Mouse (Mus musculus) adrenal gland, adult 8-10 months (tissue): ENCODE measurements around the gene Plpp3. TPM values are rescaled to one million over a fixed set of nuclear protein-coding genes. Genes with fewer than 3 reads are reported as not detected.
A peak's percentile ranks its signal among the peaks of the same experiment; 100 is the strongest.

ENCODE experiments used
- DNase-seq: peaks from one replicate; pipeline ENCODE4 v3.0.0; 2022
- total RNA-seq, 4 experiments: library from RNA; stranded (reverse); gene quantifications; 2 replicates each; pipeline ENCODE4 v1.2.4; 2022

Plpp3 gene
- total RNA-seq, 4 experiments from 2014 or later = 211 to 349 (median 255) TPM

GRCm38 (mm10) chr4:105191550-105191949 is 34.4 kb downstream of the Plpp3 start:
- no peak for DNase-seq

DNA sequence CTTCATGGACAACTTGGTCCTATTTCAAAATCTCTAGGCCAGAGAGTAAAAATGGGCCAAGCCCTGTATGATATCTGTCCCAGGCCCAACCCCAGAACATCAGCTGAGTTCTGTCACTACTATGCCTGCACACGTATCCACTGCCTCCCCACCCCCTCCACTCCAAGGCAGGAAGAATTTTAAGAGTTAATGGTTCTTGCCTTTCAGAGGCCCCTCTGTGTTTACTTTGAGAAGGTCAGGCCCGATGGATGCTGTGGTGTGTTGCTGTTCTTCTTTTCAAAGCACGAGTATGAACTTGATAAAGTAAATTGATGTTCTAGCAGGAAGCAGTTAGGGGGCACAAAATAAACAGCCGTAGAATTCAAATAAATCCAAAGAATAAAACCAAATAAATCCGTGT is 35.5 kb downstream of the Plpp3 start:
- DNase-seq = no peak

DNA sequence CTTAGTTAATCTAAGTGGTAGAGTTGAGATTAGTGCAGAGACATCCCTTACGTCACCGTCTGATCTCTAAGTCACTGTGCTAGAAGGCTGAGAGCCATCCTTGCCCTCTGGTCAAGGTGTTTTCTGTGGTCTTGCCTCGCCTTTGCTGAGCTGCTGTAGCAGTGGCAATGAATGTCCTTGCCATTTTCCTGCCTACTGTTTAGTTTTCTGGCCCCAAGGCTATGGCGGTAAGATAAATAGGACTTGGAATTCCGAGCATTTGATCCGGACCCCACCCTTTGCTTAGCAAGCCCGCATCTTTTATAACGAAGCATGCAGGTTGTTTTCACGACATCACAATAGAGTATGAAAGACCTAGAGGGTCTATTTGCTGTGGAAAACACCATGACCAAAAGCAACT is 38.1 kb downstream of the Plpp3 start:
- DNase-seq = no peak

- DNase-seq = no peak
These were observed 39.0 kb downstream of the Plpp3 start for GRCm38 (mm10) chr4:105196099-105196498.

DNA sequence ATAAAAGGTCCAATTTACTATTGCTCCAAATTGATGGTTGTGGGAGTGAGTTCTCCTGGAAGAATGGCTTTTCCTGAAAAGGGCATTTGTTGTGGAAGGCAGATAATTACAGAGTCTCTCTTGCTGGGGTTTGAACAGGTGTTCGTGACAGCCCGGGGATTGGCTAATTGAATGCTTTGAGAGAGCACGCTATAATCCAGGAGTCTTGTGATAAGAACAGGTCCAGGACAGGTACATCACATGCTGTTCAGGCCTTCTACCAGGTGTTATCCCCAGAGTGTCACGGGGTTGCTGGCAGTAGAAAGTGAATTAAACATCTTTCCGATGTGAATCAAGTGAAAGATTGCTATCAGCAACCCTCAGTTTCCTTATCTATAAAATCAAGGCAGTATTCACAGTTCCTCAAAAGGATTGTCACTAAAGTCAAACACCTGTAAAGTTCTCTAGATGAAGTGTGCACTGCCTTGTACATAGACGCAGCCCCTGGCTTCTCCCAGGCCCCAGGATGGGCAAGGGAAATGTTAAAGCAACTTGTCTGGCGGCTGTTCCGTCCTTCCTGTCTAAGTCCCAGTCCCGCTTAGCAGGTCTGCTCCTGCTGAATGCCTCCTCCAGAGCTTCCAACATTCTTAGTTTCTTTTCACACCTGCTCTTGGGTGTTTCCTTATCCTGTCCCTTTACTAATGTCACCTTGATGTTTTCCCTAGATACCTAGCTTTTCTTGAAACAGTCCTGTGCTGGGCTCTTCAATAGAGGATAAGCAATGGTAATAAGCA is 40.0 kb downstream of the Plpp3 start:
- no peak for DNase-seq

GRCm38 (mm10) chr4:105198696-105199095 is 41.5 kb downstream of the Plpp3 start:
- DNase-seq = peak; percentile 86

GRCm38 (mm10) chr4:105199345-105199744 is 42.2 kb downstream of the Plpp3 start:
- no peak for DNase-seq

DNA sequence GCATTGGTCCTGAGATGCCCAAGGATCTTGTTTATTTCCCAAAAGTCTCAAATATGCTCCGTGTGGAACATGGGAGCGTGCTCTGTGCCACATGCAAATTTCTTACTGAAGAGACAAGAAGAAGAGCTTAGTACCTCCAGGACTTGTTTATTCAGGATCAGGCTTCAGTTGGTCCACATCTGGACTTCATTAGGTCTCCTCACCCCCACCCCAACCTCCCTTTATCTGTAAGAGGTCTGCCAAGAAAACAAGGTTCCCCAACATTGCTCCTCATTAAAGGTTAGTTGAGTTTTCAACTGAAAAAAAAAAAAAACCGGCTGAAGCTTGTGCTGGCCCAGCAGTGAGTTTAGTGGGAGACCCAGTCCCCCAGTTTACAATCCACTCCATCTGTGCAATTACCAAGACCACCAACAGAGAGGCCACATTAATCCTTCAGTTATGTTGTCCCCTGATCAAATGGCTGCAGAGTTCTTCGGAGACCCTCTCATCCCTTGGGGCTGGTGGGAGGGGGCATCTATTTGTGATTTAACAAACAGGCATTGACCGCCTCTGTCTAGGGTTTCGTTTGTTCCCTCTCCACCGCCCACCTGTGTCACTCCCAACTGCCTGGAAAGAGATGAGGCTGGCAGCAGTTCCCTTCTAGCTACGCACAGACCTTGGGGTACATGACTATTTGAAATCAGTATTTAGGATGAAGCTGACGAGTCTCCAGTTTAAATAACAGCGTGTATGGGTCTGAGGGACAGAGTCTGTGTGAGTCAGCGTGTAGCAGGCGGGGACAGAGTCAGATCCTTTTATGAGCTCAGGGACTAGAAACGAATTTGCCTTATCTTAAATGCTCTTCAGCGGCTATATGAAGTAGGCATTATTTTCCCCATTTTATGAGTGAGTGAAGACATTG is 43.7 kb downstream of the Plpp3 start:
- DNase-seq = no peak

- DNase-seq = no peak
These were observed 45.3 kb downstream of the Plpp3 start for GRCm38 (mm10) chr4:105202439-105202838.

- DNase-seq = no peak
These were observed 46.2 kb downstream of the Plpp3 start for GRCm38 (mm10) chr4:105203303-105203761.

GRCm38 (mm10) chr4:105204071-105204470 is 46.9 kb downstream of the Plpp3 start:
- no peak for DNase-seq

GRCm38 (mm10) chr4:105205045-105205851 is 48.1 kb downstream of the Plpp3 start:
- peak; percentile 63 for DNase-seq

GRCm38 (mm10) chr4:105206102-105206501 is 49.0 kb downstream of the Plpp3 start:
- no peak for DNase-seq

DNA sequence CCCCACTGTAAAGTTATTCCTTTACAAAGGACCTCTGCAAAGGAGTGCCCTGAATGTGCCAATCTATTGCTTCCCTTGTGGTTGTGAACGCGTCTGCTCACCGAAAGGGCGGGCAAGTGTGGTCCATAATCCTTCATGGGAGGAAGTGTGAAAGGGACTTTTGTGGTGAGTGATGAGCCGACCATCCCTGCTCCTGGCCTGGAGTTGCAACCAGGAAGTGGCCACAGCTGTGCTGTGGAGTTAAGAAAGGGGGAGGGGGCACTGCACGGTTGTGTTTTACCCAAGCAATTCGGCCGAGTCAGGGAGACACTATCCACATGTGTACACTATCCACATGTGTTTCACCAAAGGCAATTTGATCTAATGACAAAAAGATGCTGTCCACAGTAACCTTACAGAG is 49.8 kb downstream of the Plpp3 start:
- DNase-seq = no peak

DNA sequence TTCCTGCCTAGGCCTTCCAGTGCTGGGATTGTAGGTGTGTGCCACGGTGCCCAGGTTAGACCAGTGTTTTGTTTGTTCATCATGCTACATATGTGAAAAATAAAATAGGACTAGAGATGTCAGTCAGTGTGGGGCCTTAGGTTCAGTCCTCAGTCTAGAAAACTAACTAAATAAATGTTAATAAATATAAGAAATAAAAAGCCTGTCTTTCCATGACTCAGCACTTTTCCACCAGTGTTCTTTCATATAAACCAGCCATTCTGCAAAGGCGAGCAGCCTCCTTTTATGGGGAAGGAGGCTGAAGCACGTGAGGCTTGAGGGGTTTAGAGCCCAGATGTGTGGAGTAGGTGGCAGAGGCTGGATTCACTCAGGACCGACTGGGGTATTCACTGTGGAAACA is 50.5 kb downstream of the Plpp3 start:
- no peak for DNase-seq

DNA sequence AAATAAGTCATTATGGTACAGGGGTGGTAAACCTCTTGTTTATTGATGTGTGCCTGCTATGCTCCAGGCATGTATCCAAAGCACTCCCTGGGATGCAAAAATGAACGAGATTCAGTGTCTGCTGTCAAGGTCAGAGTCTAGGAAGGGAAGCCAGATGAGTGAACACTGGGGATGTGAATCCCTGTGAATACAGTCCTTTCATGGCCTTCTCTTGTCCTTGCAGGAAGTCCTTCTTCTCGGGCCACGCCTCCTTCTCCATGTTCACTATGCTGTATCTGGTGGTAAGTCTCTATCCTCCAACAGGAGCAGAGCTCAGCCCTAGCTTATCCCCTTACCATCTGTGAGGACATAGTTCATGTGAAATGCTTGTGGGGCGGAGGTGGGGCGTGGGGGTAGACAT is 51.8 kb downstream of the Plpp3 start:
- no peak for DNase-seq

DNA sequence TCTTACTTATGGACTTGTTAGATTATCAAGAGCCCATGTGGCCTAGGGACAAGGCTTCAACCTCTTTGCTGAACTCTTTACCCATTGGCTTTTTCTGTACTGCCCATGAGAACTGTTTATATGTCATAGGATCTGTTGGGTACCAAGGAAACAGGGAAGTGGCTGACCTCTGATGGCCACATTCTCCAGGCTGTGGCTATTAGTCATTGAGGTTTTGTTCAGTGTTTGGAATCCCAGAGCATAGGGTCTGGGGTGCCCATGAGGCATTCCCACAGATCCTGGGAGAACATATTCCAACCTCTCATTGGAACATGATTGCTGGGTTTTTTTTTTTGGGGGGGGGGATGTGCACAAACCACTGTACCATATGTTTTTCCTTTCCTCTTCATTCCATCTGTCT is 56.2 kb downstream of the Plpp3 start:
- no peak for DNase-seq

- peak; percentile 72 for DNase-seq
These were observed 57.3 kb downstream of the Plpp3 start for GRCm38 (mm10) chr4:105214438-105214837.

DNA sequence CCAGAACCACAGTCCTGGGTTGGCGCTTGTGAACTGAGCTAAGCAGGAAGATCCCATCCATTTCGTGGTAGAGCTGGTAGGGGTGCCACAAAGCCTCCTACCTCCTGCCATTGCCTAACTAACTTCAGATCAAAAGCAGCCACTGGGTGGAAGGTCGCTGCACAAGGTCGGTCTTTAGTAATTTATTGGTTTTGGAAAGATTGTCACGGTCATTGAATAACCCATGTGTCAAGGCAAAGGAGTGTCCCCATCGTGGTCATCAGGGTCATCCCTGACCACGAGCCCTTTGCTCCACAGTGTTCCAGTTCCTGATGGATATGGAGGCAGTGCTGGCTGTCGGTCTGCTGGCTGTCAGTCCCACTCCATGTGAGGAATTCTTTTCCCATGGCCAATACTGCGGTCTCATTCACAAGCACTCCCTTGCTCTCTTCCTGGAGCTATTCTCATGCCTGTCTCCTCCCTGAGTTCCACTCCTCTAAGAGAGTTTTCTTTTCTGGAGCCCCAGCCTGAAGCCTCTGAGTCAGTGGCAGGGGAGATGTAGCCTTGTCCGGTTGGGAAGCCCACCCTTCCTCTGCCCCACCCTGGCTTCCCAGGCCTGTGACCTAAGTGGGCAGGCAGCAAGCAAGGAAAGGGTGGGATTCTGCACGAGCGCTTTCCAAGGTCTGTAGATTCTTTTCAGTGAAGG is 58.7 kb downstream of the Plpp3 start:
- DNase-seq = peak; percentile 90

- DNase-seq = no peak
These were observed 61.1 kb downstream of the Plpp3 start for GRCm38 (mm10) chr4:105218202-105218601.

DNA sequence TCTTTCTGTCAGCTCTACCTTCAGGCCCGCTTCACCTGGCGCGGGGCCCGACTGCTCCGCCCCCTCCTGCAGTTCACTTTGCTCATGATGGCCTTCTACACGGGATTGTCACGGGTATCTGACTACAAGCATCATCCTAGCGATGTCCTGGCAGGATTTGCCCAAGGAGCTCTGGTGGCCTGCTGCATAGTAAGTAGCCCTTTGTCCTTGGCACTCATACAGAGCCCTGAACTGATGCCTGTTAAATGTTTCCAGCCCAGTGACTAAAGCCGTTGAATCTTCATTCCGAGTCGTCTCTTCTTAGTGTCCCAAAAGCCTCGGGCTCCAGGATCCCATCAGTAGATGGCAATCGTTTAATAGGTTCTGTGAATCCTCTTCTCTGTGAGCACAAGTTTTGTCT is 62.2 kb downstream of the Plpp3 start:
- no peak for DNase-seq

DNA sequence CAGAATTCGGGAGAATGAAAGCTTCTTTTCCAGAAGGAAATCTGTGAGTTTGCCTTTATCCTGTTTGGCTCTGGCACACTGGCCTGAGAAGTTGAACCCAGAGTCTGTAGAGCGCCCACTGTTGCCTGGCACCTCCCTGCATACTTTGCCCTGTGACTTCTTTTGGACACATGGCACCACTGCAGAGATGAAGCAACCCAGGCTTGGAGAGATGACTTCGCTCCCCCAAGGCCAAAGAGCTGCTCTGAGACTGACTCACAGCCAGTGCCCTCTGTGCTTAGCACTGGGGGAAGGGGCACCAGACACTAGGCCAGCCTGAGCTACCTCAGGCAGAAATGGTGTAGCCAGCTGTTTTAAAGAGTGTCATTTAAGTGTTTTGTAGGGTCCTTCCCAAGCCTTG is 63.7 kb downstream of the Plpp3 start:
- peak; percentile 92 for DNase-seq
